Mouse (Mus musculus): ENCODE results near the gene Hsd17b2. TPM values are rescaled to one million over a fixed set of nuclear protein-coding genes. Genes with fewer than 3 reads are reported as not detected.

Hsd17b2 gene
- polyA plus RNA-seq, 1 experiment, result 5.2 TPM

DNA sequence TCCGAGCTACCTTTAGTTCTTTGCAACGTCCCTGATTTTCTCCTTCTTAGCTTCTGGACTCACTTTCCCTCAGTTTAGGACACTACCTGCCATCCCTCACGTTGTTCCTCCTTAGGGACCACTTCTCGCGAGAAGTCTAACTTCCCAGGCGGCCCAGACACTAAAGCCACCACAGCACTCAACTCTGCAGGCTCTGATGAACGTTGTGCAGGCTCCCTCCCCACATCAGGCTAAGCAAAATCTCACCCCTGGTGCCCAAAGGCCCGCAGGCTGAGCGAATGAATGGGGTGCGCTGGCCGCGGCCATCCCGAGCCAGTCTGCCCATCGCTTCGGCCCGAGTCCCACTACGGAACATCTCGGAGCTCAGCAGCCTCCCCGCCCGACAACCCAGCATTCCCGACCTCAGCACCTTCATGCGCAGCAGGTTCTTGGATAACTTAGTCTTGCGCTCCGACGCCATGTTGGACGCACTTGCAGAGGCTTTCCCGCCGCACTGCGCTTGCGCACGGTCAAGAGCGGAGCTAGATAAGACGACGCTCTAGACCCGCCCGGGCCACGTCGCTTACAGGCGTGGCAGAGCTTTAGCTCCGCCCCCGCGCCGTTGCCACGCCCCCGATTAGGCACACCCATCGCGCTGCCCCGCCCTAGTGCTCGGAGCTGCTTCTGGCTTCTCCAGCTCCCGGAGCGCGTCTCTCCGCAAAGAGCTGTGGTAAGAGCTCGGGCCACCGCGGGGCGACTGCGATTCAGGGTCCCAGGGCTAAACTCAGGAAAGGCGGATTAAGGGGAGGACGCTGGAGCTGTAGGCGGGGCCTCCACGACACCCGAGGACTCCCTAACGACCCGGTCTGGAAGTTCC, 100.0 kb downstream of the Hsd17b2 start, which contains the start of gene Mphosph6:
Gene Mphosph6, minus strand, starts transcription at position 501 of the 856 bp plus-strand sequence.
- Histone ChIP-seq H3K4me3 (replicated peaks; ENCODE audit: extremely low read depth, low read depth, low read length) (peak within 1 kb of the TSS; percentile 96), H3K4me1 (ENCODE audit: control insufficient read depth, insufficient read depth, low read length) (no peaks in the 10 kb centered on the region)
- under 1% methylated on average over 65 of the region's 65 CpGs for WGBS
- DNase-seq, result peak; percentile 94
- TF ChIP-seq CTCF (IDR thresholded peaks at IDR 0.05; ENCODE audit: insufficient read depth, low read length), result no peak
- TF ChIP-seq POLR2A (IDR thresholded peaks at IDR 0.05; ENCODE audit: borderline replicate concordance, extremely low read depth, low read depth, low read length), result peak; percentile 93; the same call in 1 of the 2 replicates

DNA sequence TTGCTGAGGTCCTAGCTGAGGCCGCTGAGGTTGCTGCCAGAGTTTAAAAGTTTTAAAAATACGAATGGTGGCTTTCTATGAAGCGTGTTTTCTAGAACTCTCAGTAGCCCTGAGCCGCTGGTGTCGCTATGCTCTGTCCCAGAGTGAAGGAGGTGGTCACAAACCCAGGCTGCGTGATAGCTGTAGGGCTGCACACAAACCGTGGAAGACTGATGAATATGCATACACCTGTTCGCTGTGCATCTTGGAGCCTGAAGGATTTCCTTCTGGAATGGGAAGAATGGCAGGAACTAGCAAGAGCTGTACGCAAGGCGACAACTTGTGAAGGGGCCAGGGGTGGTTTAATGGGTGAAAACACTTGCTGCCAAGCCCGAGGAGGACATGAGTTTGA, 100.6 kb downstream of the Hsd17b2 start:
- DNase-seq, result no peak
- peak overlapping the region; percentile 69 for H3K4me3 ChIP-seq (replicated peaks; ENCODE audit: extremely low read depth, low read depth, low read length)
- TF ChIP-seq POLR2A (IDR thresholded peaks at IDR 0.05; ENCODE audit: borderline replicate concordance, extremely low read depth, low read depth, low read length) (no peak), CTCF (IDR thresholded peaks at IDR 0.05; ENCODE audit: insufficient read depth, low read length) (no peak)
- no peaks in the 10 kb centered on the region for H3K4me1 ChIP-seq (ENCODE audit: control insufficient read depth, insufficient read depth, low read length)
- WGBS, result 3% methylated on average over 11 of the region's 11 CpGs

GRCm38 (mm10) chr8:117805419-117805818, 103.7 kb downstream of the Hsd17b2 start:
- WGBS, result 67% methylated on average over 5 of the region's 5 CpGs
- no peak for TF ChIP-seq CTCF (IDR thresholded peaks at IDR 0.05; ENCODE audit: insufficient read depth, low read length)
- TF ChIP-seq POLR2A (IDR thresholded peaks at IDR 0.05; ENCODE audit: borderline replicate concordance, extremely low read depth, low read depth, low read length), result no peak
- DNase-seq, result no peak
- Histone ChIP-seq H3K4me3 (replicated peaks; ENCODE audit: extremely low read depth, low read depth, low read length) (no peak overlapping the region), H3K4me1 (ENCODE audit: control insufficient read depth, insufficient read depth, low read length) (no peaks in the 10 kb centered on the region)

Other genes with a start within 250 kb of the Hsd17b2 start
- gene Plcg2, start 203.6 kb upstream of the Hsd17b2 start, polyA plus RNA-seq (2012; rRNA removed), result 9.6 and 11.5 TPM in 2 replicates
- gene Sdr42e1, start 28.2 kb upstream of the Hsd17b2 start, polyA plus RNA-seq (2012; rRNA removed), result 3.8 and 12.5 TPM in 2 replicates
- 4.3 and 10.2 TPM in 2 replicates for gene Mphosph6, start 100.0 kb downstream of the Hsd17b2 start, polyA plus RNA-seq (2012; rRNA removed)